In the genomic region with DNA sequence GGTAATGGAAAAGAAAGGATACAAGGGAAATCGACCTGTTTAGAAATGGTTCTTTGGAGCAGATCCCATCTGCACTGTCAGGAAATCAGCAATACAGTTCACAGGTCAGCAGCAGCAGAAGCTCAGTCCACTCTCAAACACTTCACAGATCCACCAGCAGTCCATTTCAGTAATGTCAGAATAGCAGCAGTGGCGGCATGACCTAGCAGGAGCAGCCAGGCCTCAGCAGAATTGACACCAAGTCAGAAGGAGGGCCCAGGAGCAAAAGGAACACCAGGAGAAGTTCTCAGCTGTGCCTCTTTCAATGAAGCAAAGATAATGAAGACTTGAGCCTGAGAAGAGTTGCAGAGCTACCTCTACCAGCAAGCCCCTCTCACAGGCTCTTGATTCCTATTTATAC, we compare ENCODE assay signal across 28 mouse cellular contexts.
"Had no signal": no experiment of that assay in that cellular context is flagged by ENCODE, and none has a peak within 500 bp of the region (broad histone marks: within the 10 kb centered on the region; RNA-seq: fewer than 3 reads in every experiment).

No protein-coding gene starts in this region.

- H3K4me3 ChIP-seq: embryonic facial prominence, embryonic 10.5 days; embryonic facial prominence, embryonic 12.5 days; embryonic facial prominence, embryonic 13.5 days; embryonic facial prominence, embryonic 15.5 days; erythroblast, embryonic 14.5 days; forebrain, embryonic 10.5 days; forebrain, embryonic 12.5 days; forebrain, embryonic 13.5 days; forebrain, embryonic 15.5 days; gastrocnemius, adult 2 months; heart, adult 2 months had no signal

- H3K27me3 ChIP-seq: embryonic facial prominence, embryonic 12.5 days; embryonic facial prominence, embryonic 13.5 days; embryonic facial prominence, embryonic 15.5 days; forebrain, embryonic 12.5 days; forebrain, embryonic 13.5 days; forebrain, embryonic 15.5 days had no signal

- H3K27ac ChIP-seq: embryonic facial prominence, embryonic 10.5 days; embryonic facial prominence, embryonic 12.5 days; embryonic facial prominence, embryonic 13.5 days; embryonic facial prominence, embryonic 15.5 days; forebrain, embryonic 10.5 days; forebrain, embryonic 12.5 days; forebrain, embryonic 13.5 days; forebrain, embryonic 15.5 days; gastrocnemius, adult 2 months; heart, adult 2 months had no signal

- H3K36me3 ChIP-seq: embryonic facial prominence, embryonic 10.5 days; embryonic facial prominence, embryonic 12.5 days; embryonic facial prominence, embryonic 13.5 days; embryonic facial prominence, embryonic 15.5 days; forebrain, embryonic 10.5 days; forebrain, embryonic 12.5 days; forebrain, embryonic 15.5 days had no signal

- DNase-seq: cerebellum, adult 2 months; cerebellum, adult 8-10 months; cerebellum, adult 9-10 months; cerebellum, adult 9-11 months; cerebellum, postnatal 10 days; cerebellum, postnatal 14 days; cerebellum, postnatal 25 days; cerebellum, postnatal 36 days; embryo, embryonic 11 days; forebrain, postnatal 0 days; gastrocnemius, adult 2 months; gastrocnemius, postnatal 10 days; gastrocnemius, postnatal 14 days; gastrocnemius, postnatal 25 days; gastrocnemius, postnatal 36 days; heart, adult 18-20 months; heart, adult 2 months had no signal

- H3K4me1 ChIP-seq: embryonic facial prominence, embryonic 10.5 days; embryonic facial prominence, embryonic 12.5 days; embryonic facial prominence, embryonic 13.5 days; embryonic facial prominence, embryonic 15.5 days; forebrain, embryonic 10.5 days; forebrain, embryonic 12.5 days had no signal

- H3K4me2 ChIP-seq: embryonic facial prominence, embryonic 12.5 days; embryonic facial prominence, embryonic 13.5 days; embryonic facial prominence, embryonic 15.5 days; forebrain, embryonic 12.5 days; forebrain, embryonic 13.5 days; forebrain, embryonic 15.5 days had no signal

- H3K9me3 ChIP-seq: embryonic facial prominence, embryonic 10.5 days; embryonic facial prominence, embryonic 12.5 days; embryonic facial prominence, embryonic 13.5 days; embryonic facial prominence, embryonic 15.5 days; forebrain, embryonic 10.5 days; forebrain, embryonic 12.5 days; forebrain, embryonic 13.5 days; forebrain, embryonic 15.5 days had no signal

- H3K9ac ChIP-seq: embryonic facial prominence, embryonic 12.5 days; embryonic facial prominence, embryonic 13.5 days; embryonic facial prominence, embryonic 15.5 days; forebrain, embryonic 12.5 days; forebrain, embryonic 13.5 days; forebrain, embryonic 15.5 days; forebrain, postnatal 0 days had no signal

- ATAC-seq: forebrain, embryonic 13.5 days; forebrain, embryonic 14.5 days; forebrain, embryonic 15.5 days; forebrain, embryonic 16.5 days; forebrain, postnatal 0 days had no signal
